Mouse (Mus musculus) frontal cortex, adult 2 months (tissue): ENCODE results near the gene Sytl1. TPM values are rescaled to one million over a fixed set of nuclear protein-coding genes. Genes with fewer than 3 reads are reported as not detected.
A peak's percentile ranks its signal among the peaks of the same experiment; 100 is the strongest.

Experiments
- DNase-seq, 2 experiments: peaks; one replicate each; pipeline ENCODE4 v3.0.0; 2022; ENCODE audit warnings: low spot score in 1 of 2; ENCODE audit errors: extremely low spot score in 1 of 2
- polyA plus RNA-seq: library from polyadenylated mRNA; depleted of rRNA; stranded (reverse); fragments of >200 nt; gene quantifications from 2 replicates; pipeline ENCODE4 v1.2.3, GENCODE M21; 2012

Sytl1 gene
- polyA plus RNA-seq, 1 experiment, result 1.2 TPM

DNA sequence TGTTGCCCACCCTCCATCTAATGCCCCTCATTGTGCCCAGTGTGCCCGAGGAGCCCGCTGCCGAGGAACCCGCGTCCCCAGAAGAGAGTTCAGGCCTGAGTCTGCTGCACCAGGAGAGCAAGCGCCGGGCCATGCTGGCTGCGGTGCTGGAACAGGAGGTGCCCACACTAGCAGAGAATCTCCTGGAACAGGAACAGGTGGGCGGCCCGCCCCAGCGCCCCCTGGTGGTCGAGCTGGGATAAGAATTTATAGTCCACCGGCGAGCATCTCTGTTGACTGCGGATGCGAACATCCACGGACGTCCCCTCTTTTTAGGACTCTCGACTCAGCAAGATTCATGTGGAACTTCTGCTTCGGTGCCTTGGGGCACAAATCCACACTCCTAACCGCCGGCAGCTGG lies 12.3 kb downstream of the Sytl1 start:
- DNase-seq, result peak; percentile 58 to 88

DNA sequence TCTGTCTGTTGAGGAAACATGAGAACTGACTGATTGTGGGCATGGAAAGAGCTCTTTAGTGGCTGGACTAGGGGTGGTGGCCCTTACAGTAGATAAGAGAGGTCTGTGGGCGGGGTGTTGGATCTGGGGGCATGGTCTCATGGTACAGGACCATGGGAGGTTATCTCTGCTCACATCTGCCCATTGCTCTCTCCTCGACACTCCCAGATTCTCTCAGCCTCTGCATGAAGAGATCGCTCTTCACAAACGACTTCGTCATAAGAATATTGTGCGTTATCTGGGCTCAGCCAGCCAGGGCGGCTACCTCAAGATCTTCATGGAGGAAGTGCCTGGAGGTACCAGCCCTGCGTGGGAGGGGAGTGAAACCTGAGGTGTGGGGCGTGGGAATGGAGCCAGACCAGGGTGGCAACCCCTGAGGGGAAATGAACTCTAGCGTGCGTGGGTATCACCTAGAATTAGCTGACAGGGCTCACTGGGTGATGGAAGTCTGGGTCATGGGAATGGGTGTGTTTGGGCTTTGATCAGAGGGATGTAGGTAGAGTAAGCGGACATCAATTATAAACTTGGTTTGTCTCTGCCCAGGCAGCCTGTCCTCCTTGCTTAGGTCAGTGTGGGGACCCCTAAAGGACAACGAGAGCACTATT lies 15.0 kb downstream of the Sytl1 start:
- DNase-seq, result no peak

DNA sequence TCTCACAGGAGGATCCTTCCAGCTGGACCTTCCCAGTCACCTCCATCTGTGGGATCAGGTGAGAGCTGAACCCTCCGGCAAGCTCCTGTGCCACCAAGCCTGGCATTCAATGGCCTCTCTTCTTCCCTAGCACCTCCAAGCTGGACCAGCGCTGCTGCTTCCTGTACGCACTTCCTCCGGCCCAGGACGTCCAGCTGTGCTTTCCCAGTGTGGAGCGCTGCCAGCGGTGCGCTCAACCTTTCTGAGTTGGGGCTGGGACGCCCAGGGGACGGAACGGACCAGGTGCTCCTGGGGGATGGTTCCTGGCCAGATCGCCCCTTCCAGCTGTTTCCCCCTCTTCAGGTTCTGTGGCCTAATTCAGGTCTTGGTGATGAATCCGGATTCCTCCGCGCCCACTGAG lies 15.8 kb downstream of the Sytl1 start:
- DNase-seq, result no peak

DNA sequence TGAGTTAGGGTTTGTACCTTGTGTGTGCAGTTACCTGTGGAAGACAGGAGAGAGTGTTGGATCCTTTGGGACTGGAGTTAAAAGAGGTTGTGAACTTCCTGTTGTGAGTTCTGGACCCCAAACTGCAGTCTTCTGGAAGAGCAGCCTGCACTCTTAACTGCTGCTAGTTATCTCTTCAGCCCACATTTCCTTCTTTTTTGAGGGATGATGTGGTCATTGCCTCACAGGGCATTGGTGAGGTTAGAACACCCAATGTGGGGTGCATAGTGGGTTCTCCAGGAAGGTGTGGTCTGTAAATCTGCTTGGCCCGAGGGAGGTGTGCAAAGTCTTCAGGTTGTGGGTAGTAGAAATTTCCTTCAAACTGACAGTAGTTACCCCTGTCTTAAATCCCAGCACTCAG lies 18.6 kb downstream of the Sytl1 start:
- DNase-seq, result no peak

DNA sequence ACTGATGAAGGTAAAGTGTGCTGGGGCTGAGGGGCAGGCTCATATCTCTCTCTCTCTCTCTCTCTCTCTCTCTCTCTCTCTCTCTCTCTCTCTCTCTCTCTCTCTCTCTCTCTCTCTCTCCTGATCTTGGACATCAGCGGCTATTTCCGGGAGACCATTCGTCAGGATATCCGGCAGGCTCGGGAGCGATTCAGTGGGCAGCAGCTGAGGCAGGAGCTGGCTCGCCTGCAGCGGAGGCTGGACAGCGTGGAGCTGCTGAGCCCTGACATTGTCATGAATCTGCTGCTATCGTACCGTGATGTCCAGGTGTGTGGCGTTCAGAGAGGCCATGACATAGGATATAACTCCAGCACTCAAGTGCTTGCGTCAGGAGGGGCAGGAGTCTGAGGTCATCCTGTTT lies 19.4 kb downstream of the Sytl1 start:
- no peak for DNase-seq

DNA sequence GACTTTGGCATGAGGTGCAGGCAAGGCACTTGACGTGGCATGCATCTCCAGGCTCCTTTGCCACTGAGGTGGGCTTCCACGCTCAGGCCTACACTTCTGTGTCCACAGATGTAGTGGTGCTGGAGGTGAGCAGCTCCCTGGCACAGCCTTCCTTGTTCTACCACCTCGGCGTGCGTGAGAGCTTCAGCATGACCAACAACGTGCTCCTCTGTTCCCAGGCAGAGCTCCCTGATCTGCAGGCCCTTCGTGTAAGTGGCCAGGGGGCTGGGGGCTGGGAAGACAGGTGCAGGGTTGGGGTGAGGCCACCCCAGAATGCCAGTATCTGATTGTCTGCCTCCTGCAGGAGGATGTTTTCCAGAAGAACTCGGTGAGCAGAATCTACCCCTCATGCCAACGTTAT lies 20.2 kb downstream of the Sytl1 start:
- no peak for DNase-seq

DNA sequence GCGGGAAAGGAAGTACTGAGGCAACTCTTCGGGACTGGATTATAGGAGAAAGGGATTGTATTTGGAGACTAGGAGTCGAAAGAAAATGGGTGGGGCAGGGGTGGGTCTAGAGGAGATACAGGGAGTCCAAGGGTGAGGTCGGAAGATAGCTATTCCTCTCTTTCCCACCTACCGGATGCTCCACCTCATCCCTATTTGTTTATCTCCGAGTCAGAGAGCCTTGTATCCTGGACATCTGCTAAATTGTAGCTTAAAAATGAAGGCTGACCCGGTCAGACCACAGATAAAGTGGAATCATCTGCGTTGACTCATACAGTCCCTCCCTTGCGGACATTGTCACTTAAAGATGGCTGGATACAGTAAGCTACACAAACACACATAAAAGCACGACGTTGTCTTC lies 21.0 kb downstream of the Sytl1 start:
- no peak for DNase-seq

DNA sequence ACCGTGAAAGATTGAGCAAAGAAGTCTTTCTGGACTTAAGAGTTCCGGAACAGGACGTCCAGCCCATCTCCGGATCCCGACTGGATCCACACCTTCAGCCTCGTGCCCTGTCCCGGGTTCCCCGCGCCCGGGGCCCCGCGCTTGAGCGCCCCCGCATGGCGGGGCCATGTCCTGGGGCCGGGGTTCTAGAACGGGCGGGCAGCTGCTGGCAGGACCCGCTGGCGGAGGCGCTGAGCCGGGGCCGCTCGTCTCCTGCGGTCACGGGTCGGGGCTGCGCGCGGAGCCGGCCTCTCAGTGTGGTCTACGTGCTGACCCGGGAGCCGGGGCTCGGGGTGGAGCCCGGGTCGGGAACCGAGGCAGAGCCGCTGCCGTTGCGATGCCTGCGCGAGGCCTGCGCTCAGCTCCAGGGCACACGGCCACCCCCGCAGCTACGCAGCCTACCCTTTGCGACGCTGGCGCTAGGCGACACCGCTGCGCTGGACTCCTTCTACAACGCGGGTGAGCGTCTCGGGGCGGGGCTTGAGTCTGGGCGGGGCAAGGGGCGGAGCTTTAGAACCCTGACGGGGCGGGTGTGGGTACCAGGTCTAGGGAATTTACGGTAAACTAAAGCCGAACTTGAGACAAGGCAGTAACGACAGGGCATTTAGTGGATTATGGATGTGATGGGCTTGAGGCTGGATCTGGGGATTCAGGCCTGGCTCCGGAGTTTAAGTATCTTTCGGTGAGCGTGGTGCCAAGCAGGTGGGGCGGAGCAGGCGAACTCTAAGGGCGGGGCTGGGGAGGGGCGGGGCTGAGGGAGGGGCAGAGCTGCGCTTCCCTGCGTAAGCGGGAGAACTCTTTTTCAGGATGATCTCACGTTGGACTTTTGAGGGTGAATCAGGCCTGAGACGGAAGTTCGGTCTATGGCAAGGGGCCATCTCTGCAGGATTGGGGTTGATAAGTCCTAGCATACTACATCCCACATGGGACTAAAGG lies 21.7 kb downstream of the Sytl1 start:
- DNase-seq, result peak; percentile 61 to 91

DNA sequence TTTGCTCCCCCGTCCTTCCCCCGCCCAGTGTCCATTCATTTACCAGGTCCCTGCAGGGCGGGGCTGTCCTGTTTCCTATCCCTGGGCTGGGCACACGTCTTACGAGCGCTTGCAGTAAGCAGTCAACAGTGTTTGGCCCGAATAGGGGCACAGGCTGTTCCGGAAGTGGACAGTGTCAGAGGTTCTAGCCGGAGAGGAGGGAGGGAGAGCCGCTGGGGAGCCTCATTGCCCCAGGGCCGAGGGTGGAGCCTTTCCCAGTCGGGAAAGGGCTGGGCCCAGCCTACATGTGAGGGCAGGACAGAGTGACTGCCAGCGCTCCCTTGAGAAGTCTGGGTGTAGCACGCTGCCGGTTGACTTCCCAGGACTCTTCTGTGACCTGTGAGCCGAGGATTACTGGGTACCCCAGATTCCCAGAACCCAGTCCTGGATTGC lies 22.4 kb downstream of the Sytl1 start, which contains the start of gene Map3k6:
Gene Map3k6 (plus strand): TSS at position 329 of the 432 bp plus-strand sequence.
- no peak for DNase-seq

DNA sequence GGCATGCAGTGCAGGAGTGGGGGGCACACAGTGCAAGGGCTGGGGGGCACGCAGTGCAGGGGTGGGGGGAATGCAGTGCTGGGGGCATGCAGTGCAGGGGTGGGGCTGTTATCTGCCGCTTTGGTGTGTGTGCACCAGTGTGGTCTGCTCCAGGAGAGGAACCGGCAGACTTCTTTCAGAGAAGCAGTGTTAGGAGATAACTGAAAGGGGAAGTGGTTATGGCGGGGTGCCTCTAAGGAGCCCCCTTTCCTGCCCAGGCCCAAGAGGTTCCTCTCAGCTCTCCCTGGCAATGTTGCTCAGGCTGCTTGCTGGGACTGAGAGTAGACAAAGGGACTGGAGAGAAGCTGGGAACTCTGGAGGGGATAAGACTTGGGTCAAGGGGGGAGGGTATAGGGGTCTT lies 25.0 kb downstream of the Sytl1 start:
- DNase-seq, result no peak

DNA sequence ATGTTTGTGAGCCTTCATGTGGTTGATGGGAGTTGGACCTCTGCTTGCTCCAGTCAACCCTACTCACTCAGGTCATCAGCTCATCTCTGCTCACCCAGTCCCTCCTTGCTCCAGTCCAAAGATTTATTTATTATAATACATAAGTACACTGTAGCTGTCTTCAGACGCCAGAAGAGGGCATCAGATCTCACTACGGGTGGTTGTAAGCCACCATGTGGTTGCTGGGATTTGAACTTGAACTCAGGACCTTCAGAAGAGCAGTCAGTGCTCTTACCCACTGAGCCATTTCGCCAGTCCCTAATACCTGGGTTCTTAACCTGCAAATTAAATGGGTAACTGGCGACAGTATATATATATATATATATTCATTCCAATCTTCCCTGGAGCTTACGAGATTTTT lies 27.5 kb downstream of the Sytl1 start:
- no peak for DNase-seq

DNA sequence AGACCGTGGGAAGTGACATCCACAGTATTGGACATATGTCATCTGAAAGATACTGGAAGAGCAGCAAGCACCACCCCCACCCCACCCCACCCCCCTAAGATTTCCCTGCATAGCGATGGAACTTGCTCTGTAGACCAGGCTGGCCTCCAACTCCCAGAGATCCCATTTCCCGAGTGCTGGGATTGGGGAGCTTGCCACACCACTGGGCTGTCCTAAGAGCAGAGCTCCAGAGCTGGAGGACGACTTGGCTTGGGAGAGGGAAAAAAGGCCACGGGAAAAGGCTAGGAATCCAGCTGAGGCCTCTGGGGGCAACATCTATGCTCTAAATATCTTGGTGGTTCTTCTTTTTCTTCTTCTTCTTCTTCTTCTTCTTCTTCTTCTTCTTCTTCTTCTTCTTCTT lies 28.1 kb downstream of the Sytl1 start:
- DNase-seq, result no peak

DNA sequence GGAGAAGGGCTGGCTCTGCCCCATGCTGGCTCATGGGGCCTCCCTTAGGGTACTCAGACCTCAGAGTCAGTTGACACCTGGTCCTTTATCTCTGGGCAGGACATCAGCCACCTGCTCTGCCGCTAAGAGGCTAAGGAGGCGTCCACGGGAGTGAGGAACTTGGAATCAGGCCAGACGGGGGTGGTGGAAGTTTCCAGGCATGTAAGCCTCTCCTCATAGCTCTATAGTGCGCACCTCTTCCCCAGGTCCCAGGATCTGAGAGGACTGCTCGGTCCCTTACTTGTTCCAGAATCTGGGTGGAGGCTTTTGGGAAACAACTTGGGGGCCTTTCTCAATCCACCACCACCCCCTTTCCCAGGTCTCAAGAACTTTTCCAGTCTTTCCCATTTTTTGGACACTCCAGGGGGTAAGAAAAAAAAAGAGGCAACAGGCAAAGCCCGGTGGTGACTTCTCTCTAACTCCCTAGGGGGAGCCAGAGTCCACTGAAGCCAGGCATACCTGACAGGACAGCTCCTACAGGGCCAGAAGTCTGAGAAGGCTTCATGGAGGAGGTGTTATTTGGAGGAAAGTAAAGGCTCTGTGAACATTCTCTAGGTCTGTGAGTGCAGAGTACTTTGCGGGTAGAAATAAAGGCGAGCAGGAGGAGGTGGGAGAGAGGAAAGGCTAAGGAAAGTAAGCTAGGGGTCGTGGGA lies 29.5 kb downstream of the Sytl1 start:
- DNase-seq, result peak in 1 of 2 experiments; percentile 51

DNA sequence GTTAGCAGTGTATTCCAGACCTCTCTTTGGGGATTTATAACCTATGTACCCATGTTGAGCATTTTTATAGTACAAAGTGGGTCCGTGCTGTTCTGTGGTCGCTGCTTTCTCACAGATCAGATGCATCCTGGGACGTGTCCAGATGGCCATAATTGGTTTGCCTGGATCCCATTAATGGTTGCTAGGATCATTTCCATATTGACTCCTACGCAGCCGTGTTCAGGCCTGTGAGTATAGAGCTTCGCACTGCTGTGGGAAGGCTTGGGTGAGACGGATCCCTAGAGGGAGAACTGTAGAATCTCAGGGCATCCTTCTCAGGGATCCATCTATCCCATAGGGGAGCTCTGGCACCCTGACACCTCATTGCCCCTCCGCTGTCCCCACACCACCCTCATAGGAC lies 33.3 kb downstream of the Sytl1 start:
- DNase-seq, result no peak

DNA sequence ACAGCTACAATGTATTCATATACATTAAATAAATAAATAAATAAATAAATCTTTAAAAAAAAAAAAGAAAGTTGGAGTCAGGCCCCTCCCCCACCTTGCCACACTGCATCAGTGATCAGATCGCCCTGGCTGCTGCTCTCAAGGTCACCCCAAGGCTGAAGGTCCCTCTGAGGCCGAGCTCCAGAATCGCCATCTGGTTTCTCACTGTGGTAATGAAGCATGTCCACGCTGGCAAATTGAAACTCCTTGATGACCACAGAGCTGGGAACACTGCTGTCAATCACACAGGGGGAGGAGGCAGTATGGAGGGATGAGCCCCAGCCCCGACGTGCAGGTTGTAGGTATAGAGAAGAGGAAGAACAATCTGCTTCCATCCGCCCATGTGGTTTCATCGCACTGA lies 35.3 kb downstream of the Sytl1 start:
- no peak for DNase-seq

DNA sequence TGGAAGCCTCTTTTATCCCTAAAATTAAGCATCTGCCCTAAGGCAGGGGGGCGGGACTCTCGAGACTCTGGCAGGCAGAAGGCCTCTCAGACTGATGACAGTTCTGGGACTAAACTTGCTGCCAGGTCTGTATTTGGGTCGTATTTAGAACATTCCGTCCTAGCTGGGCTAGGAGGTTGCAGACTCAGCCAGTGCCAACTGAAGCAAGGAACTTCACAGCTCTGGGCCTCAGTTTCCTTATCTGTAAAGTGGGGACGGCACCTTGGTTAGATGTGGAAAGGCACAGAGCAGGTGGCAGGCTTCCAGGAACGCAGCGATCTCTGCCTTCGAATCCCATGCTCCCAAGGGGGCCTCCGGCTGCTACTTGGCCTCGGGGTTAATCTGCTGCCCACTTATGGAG lies 36.8 kb downstream of the Sytl1 start:
- DNase-seq, result no peak

DNA sequence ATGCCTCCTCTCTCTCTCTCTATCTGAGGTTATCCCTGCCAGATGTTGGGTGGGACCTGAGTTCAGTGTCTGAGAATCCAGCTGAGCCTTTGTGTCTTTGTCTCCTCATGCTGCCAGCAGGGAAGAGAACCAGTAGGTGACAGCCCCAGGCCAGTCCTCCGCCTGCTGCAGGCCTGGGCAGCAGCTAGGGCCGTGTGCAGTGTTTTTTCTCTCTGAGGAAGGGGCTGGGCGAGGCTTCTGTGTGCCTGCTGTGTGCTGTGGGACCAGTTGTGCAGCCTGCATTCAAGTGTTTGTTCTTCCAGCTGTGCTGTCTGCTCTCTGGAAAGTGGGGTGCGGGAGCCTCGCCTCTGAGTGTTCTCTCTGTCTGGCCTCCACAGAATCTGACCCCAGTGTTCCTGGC lies 39.0 kb downstream of the Sytl1 start:
- DNase-seq, result no peak

DNA sequence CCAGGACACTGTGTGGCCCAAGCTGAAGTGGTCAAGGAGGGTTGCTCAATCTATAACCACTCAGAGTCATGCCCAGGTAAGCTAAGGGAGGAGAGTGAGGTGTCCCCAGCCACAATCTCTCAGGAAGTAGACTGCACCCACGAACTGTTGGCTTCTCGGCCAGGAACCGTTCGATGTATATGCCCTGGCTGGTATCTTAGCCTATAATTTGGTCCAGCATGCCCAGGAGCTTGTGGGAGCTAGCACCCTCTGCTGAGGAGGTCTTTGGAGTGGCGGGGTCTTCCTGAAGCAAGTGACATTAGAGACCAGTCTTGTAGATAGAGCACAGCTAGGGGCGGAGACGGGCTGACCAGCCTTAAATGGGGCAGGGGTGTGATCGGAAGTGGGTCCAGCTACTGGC lies 41.2 kb downstream of the Sytl1 start:
- no peak for DNase-seq

DNA sequence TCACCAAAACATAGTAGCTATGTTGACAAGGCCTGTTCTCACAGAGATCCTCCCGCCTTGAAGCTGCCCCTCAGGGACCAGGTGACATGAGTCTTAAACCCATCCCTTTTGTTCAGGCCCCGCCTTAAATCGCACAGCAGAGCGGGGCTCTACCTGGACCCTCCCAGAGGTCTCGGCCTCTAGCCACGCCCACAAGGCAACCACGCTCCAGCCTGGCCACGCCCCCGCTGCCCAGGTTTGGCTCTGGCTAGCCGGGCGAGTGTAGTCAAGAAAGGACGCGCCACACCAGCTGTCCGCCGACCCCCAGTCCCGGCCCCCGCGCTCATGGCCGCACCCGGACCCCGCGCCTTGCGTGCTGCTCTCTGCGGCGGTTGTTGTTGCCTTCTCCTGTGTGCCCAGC lies 42.3 kb downstream of the Sytl1 start:
- no peak for DNase-seq

DNA sequence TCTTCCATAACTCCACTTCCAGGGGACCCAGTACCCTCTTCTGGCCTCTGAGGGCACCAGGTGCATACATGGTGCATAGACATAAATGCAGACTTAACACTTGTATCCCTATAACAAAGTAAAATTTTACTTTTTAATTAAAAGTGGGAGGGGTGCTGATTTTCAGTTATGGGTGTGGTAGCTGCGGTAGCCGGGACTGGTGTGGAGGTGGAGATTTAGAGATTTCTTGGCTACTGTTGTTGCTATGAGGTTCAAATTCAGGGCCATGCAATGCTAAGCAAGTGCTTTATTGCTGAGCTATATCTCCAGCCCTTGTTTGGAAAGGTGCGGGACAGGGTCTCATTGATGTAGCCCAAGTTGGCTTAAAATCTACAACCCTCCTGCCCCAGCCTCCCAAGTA lies 44.2 kb downstream of the Sytl1 start:
- no peak for DNase-seq

DNA sequence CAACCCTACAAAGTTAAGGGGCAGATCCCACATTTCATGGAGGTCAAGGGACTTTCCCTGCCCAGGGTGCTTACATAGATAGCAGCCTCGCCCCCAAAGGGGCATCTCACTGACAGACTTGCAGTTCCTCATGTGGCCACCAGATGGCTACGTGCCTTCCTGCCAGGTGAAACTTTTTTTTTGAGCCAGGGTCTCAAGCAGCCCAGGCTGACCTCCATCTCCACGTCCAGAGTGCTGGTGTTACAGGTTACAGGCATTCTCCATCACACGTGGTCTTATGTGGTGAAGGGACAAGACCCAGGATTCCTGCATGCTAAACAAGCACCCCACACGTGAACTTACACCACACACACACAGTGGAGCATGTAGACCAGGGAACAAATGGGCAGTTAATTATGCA lies 45.3 kb downstream of the Sytl1 start:
- peak in 1 of 2 experiments; percentile 65 for DNase-seq
